Mouse (Mus musculus): ENCODE measurements around the gene Plcxd2. TPM values are rescaled to one million over a fixed set of nuclear protein-coding genes. Genes with fewer than 3 reads are reported as not detected.

Plcxd2 gene
- polyA plus RNA-seq, 1 experiment, result 16.2 TPM

- TF ChIP-seq CTCF (IDR thresholded peaks at IDR 0.05; ENCODE audit: borderline replicate concordance, control insufficient read depth, extremely low read depth, insufficient read depth, low read length, poor library complexity), result no peak
- TF ChIP-seq POLR2A (IDR thresholded peaks at IDR 0.05; ENCODE audit: control insufficient read depth, extremely low read depth, insufficient read depth, low read length, poor library complexity), result no peak
- WGBS, result 81% methylated on average over 3 of the region's 3 CpGs
- H3K36me3 ChIP-seq (ENCODE audit: control insufficient read depth, insufficient read depth, low read length), result no peaks in the 10 kb centered on the region
- H3K27me3 ChIP-seq (ENCODE audit: control insufficient read depth, insufficient read depth, low read length), result no peaks in the 10 kb centered on the region
- H3K4me3 ChIP-seq (ENCODE audit: control insufficient read depth, insufficient read depth, low read length), result no peak overlapping the region
- no peak overlapping the region for H3K27ac ChIP-seq (ENCODE audit: control insufficient read depth, insufficient read depth, low read length)
- no peak for DNase-seq
- H3K4me1 ChIP-seq (replicated peaks; ENCODE audit: control insufficient read depth, insufficient read depth, low read length), result no peaks in the 10 kb centered on the region
Observed at GRCm38 (mm10) chr16:45935956-45936483, 74.0 kb downstream of the Plcxd2 start.

GRCm38 (mm10) chr16:45934721-45935407, 75.2 kb downstream of the Plcxd2 start:
- DNase-seq, result no peak
- 79% methylated on average over 2 of the region's 2 CpGs for WGBS
- Histone ChIP-seq H3K27ac (ENCODE audit: control insufficient read depth, insufficient read depth, low read length) (no peak overlapping the region), H3K4me1 (replicated peaks; ENCODE audit: control insufficient read depth, insufficient read depth, low read length) (no peaks in the 10 kb centered on the region), H3K27me3 (ENCODE audit: control insufficient read depth, insufficient read depth, low read length) (no peaks in the 10 kb centered on the region), H3K4me3 (ENCODE audit: control insufficient read depth, insufficient read depth, low read length) (no peak overlapping the region), H3K36me3 (ENCODE audit: control insufficient read depth, insufficient read depth, low read length) (no peaks in the 10 kb centered on the region)
- TF ChIP-seq POLR2A (IDR thresholded peaks at IDR 0.05; ENCODE audit: control insufficient read depth, extremely low read depth, insufficient read depth, low read length, poor library complexity) (no peak), CTCF (IDR thresholded peaks at IDR 0.05; ENCODE audit: borderline replicate concordance, control insufficient read depth, extremely low read depth, insufficient read depth, low read length, poor library complexity) (no peak)

DNA sequence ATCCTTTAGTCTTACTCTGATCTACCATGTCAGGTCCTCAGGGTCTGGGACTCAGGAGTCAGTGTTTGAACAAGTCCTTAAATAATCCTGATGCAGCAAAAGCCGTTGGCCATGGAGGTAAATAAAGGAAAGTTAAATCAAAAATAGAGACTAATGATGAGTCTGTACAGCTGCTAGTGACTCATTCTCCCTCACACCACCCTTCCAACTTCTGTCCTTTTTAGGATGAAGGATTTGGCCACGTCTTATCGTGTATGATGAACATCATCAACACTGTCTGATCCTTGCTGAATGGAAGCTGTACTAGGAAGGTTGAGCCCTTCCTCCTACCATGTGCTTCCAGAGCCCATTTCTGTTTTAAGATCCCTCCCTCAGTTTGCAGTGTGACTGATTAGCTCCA, 79.7 kb downstream of the Plcxd2 start:
- Histone ChIP-seq H3K27ac (ENCODE audit: control insufficient read depth, insufficient read depth, low read length) (no peak overlapping the region), H3K36me3 (ENCODE audit: control insufficient read depth, insufficient read depth, low read length) (no peaks in the 10 kb centered on the region), H3K4me1 (replicated peaks; ENCODE audit: control insufficient read depth, insufficient read depth, low read length) (no peaks in the 10 kb centered on the region), H3K27me3 (ENCODE audit: control insufficient read depth, insufficient read depth, low read length) (no peaks in the 10 kb centered on the region), H3K4me3 (ENCODE audit: control insufficient read depth, insufficient read depth, low read length) (no peak overlapping the region)
- no peak for DNase-seq
- TF ChIP-seq POLR2A (IDR thresholded peaks at IDR 0.05; ENCODE audit: control insufficient read depth, extremely low read depth, insufficient read depth, low read length, poor library complexity), result no peak
- no peak for TF ChIP-seq CTCF (IDR thresholded peaks at IDR 0.05; ENCODE audit: borderline replicate concordance, control insufficient read depth, extremely low read depth, insufficient read depth, low read length, poor library complexity)
- 93% methylated on average over 3 of the region's 3 CpGs for WGBS

DNA sequence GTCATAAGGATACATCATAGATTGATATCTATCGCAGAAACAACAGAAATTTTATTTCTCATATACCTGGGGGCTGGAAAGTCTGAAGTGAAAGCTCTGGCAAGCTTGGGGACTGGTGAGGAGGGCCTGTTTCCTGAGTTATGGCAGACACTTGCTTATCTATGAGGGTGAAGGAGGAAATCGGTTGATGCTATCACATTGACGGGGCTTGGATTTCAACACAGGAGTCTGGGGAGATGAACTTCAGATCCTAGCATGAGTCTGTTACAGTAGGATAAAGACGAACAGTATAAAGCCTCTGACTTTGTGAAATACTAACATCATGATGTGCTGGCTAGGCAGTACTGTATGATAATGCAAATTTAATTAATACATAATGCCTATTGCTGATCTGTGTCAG, 81.9 kb downstream of the Plcxd2 start:
- H3K27me3 ChIP-seq (ENCODE audit: control insufficient read depth, insufficient read depth, low read length), result no peaks in the 10 kb centered on the region
- no peaks in the 10 kb centered on the region for H3K36me3 ChIP-seq (ENCODE audit: control insufficient read depth, insufficient read depth, low read length)
- TF ChIP-seq POLR2A (IDR thresholded peaks at IDR 0.05; ENCODE audit: control insufficient read depth, extremely low read depth, insufficient read depth, low read length, poor library complexity), result no peak
- TF ChIP-seq CTCF (IDR thresholded peaks at IDR 0.05; ENCODE audit: borderline replicate concordance, control insufficient read depth, extremely low read depth, insufficient read depth, low read length, poor library complexity), result no peak
- H3K27ac ChIP-seq (ENCODE audit: control insufficient read depth, insufficient read depth, low read length), result no peak overlapping the region
- no peaks in the 10 kb centered on the region for H3K4me1 ChIP-seq (replicated peaks; ENCODE audit: control insufficient read depth, insufficient read depth, low read length)
- no peak for DNase-seq
- H3K4me3 ChIP-seq (ENCODE audit: control insufficient read depth, insufficient read depth, low read length), result no peak overlapping the region
- WGBS, result 83% methylated on average over 4 of the region's 4 CpGs

DNA sequence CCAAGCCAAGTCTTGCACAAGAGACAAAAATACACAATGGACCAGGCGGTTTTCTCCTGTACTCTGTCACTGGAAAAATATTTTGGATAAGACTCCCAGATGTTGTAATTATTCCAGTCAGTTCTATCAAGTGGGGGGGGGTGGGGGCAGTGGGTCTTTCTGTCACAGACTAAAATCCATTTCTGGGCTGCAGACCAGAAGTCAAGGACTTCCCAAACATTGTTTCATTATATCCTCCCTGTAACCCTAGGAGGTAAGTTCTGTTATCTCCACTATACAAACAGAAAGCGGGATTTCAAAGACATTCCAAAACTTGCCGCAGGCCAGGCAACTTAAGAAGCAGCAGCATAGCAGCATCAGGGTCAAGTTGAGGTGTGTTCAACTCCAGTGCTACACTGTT, 82.4 kb downstream of the Plcxd2 start:
- no peaks in the 10 kb centered on the region for H3K36me3 ChIP-seq (ENCODE audit: control insufficient read depth, insufficient read depth, low read length)
- no peak overlapping the region for H3K27ac ChIP-seq (ENCODE audit: control insufficient read depth, insufficient read depth, low read length)
- no peaks in the 10 kb centered on the region for H3K27me3 ChIP-seq (ENCODE audit: control insufficient read depth, insufficient read depth, low read length)
- WGBS, result 89% methylated on average over 3 of the region's 3 CpGs
- DNase-seq, result no peak
- TF ChIP-seq POLR2A (IDR thresholded peaks at IDR 0.05; ENCODE audit: control insufficient read depth, extremely low read depth, insufficient read depth, low read length, poor library complexity), result no peak
- no peak for TF ChIP-seq CTCF (IDR thresholded peaks at IDR 0.05; ENCODE audit: borderline replicate concordance, control insufficient read depth, extremely low read depth, insufficient read depth, low read length, poor library complexity)
- no peak overlapping the region for H3K4me3 ChIP-seq (ENCODE audit: control insufficient read depth, insufficient read depth, low read length)
- H3K4me1 ChIP-seq (replicated peaks; ENCODE audit: control insufficient read depth, insufficient read depth, low read length), result no peaks in the 10 kb centered on the region

DNA sequence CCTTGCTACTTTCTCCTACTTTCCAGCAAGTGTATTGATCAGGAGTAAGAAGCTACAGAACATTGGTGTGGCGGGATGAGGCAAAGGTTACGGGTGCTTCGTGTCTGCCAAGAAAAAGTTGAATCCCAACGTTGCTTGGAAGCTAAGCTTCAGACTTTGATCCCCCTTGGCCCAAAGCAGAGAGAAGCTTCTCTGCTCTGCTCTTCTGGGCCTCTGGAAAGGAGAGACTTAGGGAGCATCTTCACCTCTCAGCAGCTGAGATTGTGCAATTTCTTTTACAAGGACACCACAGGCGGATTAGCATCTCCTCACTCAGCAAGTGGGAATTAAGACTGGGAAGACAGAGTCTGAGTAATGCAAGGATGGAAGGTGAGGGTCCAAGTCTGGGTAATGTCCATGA, 83.1 kb downstream of the Plcxd2 start:
- no peak for DNase-seq
- Histone ChIP-seq H3K27me3 (ENCODE audit: control insufficient read depth, insufficient read depth, low read length) (no peaks in the 10 kb centered on the region), H3K27ac (ENCODE audit: control insufficient read depth, insufficient read depth, low read length) (no peak overlapping the region), H3K4me3 (ENCODE audit: control insufficient read depth, insufficient read depth, low read length) (no peak overlapping the region), H3K36me3 (ENCODE audit: control insufficient read depth, insufficient read depth, low read length) (no peaks in the 10 kb centered on the region), H3K4me1 (replicated peaks; ENCODE audit: control insufficient read depth, insufficient read depth, low read length) (no peaks in the 10 kb centered on the region)
- TF ChIP-seq POLR2A (IDR thresholded peaks at IDR 0.05; ENCODE audit: control insufficient read depth, extremely low read depth, insufficient read depth, low read length, poor library complexity) (no peak), CTCF (IDR thresholded peaks at IDR 0.05; ENCODE audit: borderline replicate concordance, control insufficient read depth, extremely low read depth, insufficient read depth, low read length, poor library complexity) (no peak)
- WGBS, result 98% methylated on average over 5 of the region's 5 CpGs

All from thymus, adult 2 months (tissue).